Mouse (Mus musculus): ENCODE results near the gene Supt3.

The Supt3 gene

GRCm38 (mm10) chr17:44780353-44780752, 3.4 kb downstream of the Supt3 start:
- no peak for DNase-seq (ENCODE audit: low read depth, low spot score)

DNA sequence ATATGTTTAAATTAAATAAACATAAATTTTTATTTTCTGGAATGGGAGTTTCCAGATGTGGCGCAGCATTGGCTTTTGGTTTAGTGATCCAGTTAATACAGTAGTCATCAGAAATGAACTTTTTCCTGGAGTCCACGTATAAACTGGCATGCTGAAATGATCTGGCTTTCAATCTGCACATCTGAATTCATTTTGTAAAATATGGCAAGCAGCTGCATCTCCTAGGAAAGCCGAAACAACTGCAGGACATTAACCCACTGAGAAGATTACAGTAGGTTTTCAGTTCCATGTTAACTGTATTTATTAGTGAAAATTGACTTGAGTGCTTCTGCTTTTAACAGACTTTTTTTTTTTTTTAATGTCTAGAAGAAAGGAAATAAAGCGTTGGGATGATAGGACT, 5.4 kb downstream of the Supt3 start:
- no peak for DNase-seq (ENCODE audit: low read depth, low spot score)

DNA sequence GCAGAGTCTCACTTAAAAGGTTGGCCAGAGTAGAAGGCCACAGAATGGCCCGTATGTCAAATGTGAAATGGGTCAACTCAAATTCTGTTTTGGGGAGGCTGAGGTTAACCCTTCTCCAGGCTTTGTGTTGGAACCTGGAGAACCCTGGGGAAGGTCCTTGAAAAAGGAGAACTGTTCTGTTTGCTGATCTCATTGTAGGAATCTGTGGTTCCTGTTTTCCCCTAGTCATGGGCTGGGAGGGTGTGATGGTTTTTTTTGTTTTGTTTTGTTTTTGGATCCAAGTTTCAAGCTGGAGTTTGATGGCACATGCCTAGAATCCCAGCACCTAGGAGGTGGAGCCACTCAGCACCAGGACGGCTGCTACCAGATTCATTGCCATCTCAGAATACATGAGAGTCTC, 6.2 kb downstream of the Supt3 start:
- DNase-seq (ENCODE audit: low read depth, low spot score): no peak

GRCm38 (mm10) chr17:44788982-44789747, 12.2 kb downstream of the Supt3 start:
- DNase-seq (ENCODE audit: low read depth, low spot score): no peak

DNA sequence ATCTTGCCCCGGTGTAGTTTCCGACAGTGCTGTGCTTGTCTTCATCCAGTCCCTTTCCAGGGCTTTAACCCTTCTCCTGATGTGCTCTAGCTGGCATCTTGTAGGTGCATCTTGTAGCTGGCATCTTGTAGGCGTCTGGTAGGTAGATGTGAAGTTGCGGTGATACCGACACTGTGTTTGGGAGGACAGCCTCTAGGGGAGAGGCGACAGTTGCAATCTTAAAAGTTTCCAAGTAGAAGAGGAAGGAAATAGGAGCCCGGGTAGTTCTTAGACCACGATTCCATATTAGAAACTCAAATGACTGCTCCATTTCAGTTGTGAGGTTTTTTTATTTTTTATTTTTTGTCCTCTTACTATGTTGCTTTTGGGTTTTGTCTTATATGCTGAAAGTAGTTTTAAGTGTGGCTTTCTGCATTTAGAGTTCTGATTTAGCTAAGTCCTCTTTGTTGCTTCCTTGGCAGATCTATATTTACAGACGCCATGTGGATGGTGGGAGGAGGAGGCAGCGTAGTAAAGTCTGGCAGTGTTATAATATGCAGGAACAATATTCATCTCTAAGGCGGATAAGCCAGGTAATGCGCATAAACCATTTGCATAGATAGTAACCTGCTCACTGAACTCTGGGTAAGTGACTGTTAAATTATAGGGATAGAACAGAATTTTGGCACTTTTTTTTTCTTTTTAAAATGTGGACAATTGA, 15.4 kb downstream of the Supt3 start:
- DNase-seq (ENCODE audit: low read depth, low spot score): no peak

DNA sequence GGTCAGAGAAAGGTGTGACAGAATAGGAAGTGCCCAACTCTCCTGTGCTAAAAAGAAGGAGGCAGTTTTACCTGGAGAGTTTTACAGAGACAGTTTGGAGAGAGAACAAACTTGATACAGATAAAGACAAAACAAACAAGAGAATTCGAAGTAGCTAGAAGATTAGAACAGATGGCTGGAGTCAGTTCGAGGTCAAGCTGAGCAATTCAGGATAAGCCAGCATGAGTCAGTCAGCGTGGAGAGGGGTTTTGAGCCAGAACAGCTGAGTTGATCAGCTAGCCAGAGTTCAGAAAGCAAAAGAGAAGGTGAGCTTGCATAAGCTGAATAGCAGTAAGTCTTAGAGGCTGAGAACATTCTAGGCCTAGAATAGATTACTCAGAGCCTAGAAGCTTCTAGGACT, 20.4 kb downstream of the Supt3 start:
- no peak for DNase-seq (ENCODE audit: low read depth, low spot score)

- no peak for DNase-seq (ENCODE audit: low read depth, low spot score)
These were observed 30.1 kb downstream of the Supt3 start for GRCm38 (mm10) chr17:44807031-44807430.

DNA sequence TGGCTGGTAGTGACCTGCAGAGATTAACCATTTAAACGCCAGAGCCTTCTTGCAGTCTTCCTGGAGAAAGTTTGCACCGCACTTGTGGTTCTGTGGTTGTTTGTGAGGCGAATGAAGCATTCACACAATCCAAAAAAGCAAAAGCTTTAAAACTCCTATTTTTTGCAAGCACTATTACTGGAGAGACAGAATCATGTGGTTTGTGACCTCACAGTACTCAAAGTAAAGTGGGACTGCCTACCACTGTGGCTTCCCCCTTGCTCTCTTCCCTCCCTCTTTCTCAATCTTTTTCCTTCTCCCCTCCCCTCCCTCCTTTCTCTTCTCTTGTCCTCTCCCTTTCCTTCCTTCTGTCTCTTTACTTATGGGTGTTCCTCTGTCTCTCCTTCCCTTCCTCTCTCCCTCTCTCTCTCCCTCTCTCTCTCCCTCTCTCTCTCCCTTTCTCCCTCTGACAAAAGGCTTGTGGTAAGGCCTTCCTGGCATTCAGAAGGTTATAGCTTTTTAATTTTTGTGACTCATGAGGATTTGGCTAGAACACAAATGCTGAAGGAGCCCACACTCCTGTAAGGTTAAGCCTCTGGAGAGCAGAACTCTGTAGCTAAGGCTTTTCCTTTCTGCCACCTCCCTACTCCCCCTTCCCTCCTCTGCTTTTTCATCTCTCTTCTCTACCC, 37.7 kb downstream of the Supt3 start, which contains the start of gene Runx2:
Gene Runx2 (minus strand): TSS at position 290 of the 668 bp plus-strand sequence.
- no peak for DNase-seq (ENCODE audit: low read depth, low spot score)

- no peak for DNase-seq (ENCODE audit: low read depth, low spot score)
These were observed 41.9 kb downstream of the Supt3 start for GRCm38 (mm10) chr17:44818825-44819224.

GRCm38 (mm10) chr17:44819816-44820215, 42.9 kb downstream of the Supt3 start:
- DNase-seq (ENCODE audit: low read depth, low spot score): no peak

GRCm38 (mm10) chr17:44821940-44822339, 45.0 kb downstream of the Supt3 start:
- peak; percentile 11 for DNase-seq (ENCODE audit: low read depth, low spot score)

DNA sequence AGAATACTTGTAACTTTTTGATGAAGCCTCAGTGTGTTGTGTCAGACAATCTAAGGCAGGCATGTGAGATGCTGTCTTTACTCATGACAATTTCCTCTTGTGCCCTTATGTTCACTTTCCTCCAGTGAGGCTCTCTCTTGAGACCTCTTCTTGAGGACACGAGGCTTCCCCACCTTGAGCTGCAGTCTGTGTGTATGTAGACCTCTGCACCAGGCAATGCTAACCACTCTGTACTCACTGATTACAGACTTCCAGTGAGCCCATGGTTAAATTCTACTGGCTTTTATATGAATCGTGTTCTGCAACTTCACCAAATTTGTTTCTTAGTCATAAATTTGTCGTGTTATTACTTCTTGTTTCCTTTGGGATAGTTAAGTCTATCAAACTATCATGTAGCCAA, 50.2 kb downstream of the Supt3 start:
- no peak for DNase-seq (ENCODE audit: low read depth, low spot score)

DNA sequence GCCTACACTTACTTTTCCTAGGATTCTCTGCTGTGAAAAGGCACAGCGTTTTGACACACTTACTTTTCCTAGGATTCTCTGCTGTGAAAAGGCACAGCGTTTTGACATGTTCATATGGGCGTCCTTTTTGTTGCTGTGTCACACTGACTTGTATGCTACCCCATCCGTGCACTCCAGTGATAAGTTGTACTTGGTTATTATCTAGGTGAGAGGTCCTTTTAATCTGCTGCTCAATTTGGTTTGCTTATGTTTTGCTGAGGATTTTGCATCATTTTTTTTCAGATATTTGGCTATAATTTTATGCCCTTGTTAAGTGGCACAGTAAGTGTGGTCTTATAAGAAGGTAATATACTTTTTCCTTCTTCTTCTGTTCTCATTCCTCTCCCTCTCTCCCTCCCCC, 51.0 kb downstream of the Supt3 start:
- no peak for DNase-seq (ENCODE audit: low read depth, low spot score)

DNA sequence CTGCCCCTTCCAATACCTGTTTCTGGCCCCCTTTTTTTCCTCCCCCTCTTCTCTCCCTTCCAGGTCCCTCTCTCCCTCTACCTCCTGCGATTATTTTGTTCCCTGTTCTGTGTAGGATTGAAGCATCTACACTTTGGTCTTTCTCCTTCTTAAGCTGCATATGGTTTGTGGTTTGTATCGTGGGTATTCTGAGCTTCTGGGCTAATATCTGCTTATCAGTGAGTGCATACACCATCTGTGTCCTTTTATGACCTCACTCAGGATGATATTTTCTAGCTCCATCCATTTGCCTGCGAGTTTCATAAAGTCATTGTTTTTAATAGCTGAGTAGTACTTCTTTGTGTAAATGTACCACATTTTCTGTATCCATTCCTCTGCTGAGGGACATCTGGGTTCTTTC, 52.6 kb downstream of the Supt3 start:
- DNase-seq (ENCODE audit: low read depth, low spot score): no peak

GRCm38 (mm10) chr17:44831201-44831600, 54.2 kb downstream of the Supt3 start:
- no peak for DNase-seq (ENCODE audit: low read depth, low spot score)

DNA sequence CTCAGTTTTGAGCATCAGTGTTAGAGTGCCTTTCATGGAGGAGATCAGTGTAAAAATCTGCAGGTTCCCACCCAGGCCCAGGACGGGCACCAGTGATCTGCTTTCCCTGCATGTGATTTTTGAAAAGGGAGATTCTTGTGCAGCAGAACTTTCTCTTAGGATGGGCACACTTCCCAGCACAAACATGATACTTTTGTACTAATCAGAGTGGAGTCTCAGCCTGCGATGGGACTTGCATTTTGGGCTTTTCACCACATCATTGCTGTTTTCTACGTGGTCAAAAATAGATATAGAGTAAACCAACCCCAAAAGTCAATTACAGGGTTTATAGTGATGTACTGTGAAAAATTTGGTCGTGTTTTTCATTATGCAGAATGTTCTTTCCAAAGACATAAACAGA, 65.2 kb downstream of the Supt3 start:
- DNase-seq (ENCODE audit: low read depth, low spot score): no peak

GRCm38 (mm10) chr17:44863165-44863564, 86.2 kb downstream of the Supt3 start:
- DNase-seq (ENCODE audit: low read depth, low spot score): no peak

GRCm38 (mm10) chr17:44893592-44893991, 116.6 kb downstream of the Supt3 start:
- DNase-seq (ENCODE audit: low read depth, low spot score): no peak

DNA sequence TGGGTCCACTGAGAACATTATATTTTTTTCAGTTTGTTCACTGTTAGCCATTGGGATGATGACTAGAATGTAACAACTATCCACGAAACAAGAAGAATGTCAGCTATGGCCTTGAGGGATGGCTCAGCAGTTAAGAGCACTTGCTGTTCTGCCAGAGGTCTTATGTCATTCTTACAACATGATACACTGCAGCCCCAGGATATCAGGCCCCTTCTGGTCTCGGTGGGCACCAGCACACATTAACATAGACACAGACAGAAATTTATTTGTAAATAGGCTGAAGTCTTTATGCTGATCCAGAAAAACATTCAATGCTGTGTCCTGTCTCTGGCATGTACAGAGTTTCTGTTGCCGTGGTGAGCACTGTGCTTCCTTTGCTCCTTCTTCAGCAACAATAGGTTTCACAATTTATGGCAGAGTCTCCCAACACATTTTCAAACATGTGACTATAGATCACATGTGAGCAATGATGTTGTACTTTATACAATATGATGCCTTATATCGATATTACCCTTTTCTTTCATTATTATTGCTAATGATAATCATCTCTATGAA, 166.7 kb downstream of the Supt3 start:
- no peak for DNase-seq (ENCODE audit: low read depth, low spot score)

DNA sequence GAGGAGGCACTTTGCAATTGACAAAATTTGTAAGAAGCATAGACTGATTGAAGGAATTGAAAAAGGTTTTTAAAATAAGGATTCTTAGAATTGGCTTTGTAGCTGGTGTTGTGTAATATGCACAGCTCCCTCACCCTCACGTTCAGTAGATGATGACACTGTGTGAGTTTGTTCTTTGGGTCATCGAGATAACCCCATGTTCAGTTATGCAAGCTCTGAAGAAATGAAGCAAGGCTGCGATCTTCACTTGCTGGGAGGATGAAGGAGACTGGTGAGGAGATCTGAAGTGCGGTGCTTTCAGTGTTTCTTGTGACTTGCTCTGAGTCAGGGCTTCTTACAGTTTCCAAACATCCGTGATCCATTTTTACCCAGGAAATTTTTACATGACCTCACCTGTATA, 168.4 kb downstream of the Supt3 start:
- DNase-seq (ENCODE audit: low read depth, low spot score): no peak

DNA sequence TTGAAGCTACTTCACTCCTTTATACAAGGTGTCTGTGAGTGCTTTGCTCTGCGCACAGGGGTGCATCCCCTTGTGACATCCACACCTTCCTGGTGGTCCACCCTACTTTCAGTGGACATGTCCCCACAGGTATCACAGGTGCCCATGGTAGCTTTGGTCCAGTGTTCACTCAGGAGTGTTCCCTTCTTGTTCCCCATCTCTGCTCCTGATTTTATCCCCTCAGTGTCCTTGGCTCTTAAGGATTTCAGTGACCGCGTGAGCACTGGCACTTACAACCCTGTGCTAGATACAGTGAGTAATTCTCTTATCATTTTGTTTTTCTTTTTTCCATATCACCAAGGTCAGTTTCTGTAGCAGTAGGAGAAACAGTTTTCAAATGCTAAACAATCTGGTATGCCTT, 171.4 kb downstream of the Supt3 start:
- DNase-seq (ENCODE audit: low read depth, low spot score): no peak

DNA sequence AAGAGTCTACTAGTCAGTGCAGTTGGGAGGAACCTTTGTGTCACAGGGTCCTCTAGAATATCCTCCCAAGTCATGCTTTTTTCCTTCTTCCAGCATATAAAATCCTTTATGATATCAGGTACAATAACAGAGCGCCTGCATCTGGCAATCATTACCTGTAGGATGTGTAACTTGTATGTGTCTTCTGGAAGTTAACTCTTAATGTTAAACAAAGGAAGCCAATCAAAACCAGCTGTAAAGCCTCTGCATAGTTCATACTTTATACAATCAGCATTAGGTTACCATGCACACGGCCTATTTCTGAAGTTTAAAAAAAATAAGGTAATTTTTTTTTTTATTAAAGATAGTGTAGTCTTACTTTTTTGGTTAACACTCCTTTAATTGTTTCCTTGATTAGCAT, 179.7 kb downstream of the Supt3 start:
- no peak for DNase-seq (ENCODE audit: low read depth, low spot score)
